Mouse (Mus musculus) CH12F3 (cell line): ENCODE measurements around the gene Mvb12b.

Experiments
- in situ Hi-C: fragments of 300-500 bp; cut with MboI; formaldehyde crosslinking; loops from 2 replicates; pipeline ENCODE4 v1.14.3; 2020; ENCODE audit warnings: low sequenced_read_pairs

The Mvb12b gene

DNA sequence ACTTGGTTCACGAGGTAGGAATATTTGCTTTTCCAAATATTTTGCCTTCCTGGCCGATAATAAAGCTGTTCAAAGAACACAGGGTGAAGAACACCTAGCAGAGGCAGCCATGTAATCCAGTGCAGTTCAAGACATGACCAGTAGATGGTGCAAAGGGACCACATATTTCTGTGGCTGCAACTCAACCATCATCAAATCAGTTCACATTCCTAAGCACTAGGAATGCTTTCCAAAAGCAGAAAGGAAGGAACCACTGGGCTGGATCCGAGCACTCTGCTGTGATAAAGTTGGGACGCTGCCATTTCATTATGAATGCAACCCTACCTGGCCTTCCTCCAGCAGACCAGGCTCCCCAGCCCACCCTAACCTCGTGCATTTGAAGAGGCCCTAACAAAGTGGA lies 141.3 kb downstream of the Mvb12b start:
- in situ Hi-C loops, result loop anchor here (10.0 kb wide), 1 partner anchor 208 kb away; no protein-coding TSS in a partner anchor

- in situ Hi-C loops, result loop anchor here (10.0 kb wide), 1 partner anchor 209 kb away; no protein-coding TSS in a partner anchor
Measured at GRCm38 (mm10) chr2:33745724-33746123, 142.0 kb downstream of the Mvb12b start.

- in situ Hi-C loops, result no loop called here
Measured at GRCm38 (mm10) chr2:33737128-33737527, 150.6 kb downstream of the Mvb12b start.

GRCm38 (mm10) chr2:33736722-33737121 lies 151.0 kb downstream of the Mvb12b start:
- in situ Hi-C loops, result no loop called here

- in situ Hi-C loops, result no loop called here
Measured at GRCm38 (mm10) chr2:33734781-33735485, 152.8 kb downstream of the Mvb12b start.

- in situ Hi-C loops, result no loop called here
Measured at GRCm38 (mm10) chr2:33729701-33730100, 158.0 kb downstream of the Mvb12b start.

GRCm38 (mm10) chr2:33727199-33727598 lies 160.5 kb downstream of the Mvb12b start:
- in situ Hi-C loops, result no loop called here

GRCm38 (mm10) chr2:33720380-33720898 lies 167.3 kb downstream of the Mvb12b start:
- in situ Hi-C loops, result no loop called here

- in situ Hi-C loops, result no loop called here
Measured at GRCm38 (mm10) chr2:33719339-33720066, 168.2 kb downstream of the Mvb12b start.

DNA sequence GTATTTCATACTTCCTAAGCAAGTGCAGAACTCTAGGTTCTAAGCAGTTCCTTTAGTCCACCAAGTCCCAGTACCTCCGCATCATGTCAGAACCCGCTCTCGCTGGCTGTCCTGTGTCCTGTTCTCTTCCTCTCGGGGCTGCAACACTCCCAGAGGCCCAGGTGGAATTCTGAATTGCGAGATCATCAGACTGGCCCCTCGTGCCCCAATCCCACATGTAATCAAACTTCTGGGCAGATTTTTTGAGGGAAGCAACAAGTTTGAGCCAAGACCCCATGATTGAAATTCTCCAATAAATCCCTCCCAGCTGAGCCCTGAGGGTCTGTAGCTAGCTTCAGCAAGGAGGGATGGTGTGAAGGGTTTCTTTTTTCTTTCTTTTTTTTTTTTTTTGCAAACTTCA lies 169.2 kb downstream of the Mvb12b start:
- in situ Hi-C loops, result no loop called here

- in situ Hi-C loops, result no loop called here
Measured at GRCm38 (mm10) chr2:33717821-33718351, 169.9 kb downstream of the Mvb12b start.

GRCm38 (mm10) chr2:33717378-33717777 lies 170.4 kb downstream of the Mvb12b start:
- in situ Hi-C loops, result no loop called here

GRCm38 (mm10) chr2:33716878-33717277 lies 170.9 kb downstream of the Mvb12b start:
- in situ Hi-C loops, result no loop called here

GRCm38 (mm10) chr2:33714932-33715331 lies 172.8 kb downstream of the Mvb12b start:
- in situ Hi-C loops, result no loop called here

DNA sequence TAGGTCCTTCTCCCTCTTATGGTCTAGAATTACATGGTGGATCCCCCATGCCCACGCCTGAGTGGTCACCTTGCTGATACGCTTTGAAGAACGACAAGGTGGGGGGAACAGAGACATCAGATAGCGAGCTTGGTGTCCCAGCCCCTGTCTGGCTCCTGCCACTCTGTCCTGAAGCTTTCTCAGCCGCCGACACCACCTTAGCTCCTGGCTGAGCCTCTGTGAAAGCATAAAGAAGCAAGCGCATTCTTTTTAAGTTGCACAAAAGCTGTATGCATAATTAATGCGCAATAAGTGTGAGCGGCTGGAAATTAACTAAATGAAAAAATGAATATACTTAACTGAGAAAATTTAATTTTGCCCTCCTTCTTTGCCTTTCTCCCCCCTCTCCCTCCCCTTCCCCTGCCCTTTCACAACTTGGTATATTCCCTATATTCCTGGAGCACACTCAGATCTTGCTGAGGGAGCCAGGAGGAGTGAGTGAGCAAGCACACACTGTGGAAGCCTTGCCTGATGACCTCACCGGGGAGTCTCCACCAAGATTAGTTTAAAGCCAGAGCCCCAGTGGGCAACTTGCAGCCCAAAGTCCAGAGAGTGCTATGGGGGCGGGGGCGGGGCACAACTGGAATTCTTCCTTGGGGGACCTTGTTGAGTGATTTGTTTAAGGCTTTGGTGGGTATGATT lies 174.0 kb downstream of the Mvb12b start:
- in situ Hi-C loops, result no loop called here

GRCm38 (mm10) chr2:33712811-33713210 lies 174.9 kb downstream of the Mvb12b start:
- in situ Hi-C loops, result no loop called here

GRCm38 (mm10) chr2:33708831-33709230 lies 178.9 kb downstream of the Mvb12b start:
- in situ Hi-C loops, result no loop called here

DNA sequence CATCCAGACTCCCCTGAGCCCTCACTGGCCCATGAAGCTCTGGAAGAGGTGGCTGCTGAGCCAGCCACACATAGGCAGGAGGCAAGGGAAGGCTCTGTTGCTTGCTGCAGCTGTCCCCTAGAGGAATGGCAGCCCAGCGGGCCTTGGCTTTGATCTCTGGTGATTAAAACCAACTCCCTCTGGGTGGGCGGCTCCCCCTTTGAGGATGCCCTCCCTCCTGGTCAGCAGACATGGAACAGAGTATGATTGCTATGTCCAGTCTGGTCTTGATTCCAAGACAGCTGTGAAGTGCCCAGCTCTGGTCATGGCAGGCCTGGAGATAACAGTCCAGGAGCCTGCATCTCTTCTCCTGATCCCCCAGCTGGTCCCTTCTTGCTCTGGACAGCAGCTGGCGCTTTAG lies 179.7 kb downstream of the Mvb12b start:
- in situ Hi-C loops, result no loop called here

- in situ Hi-C loops, result no loop called here
Measured at GRCm38 (mm10) chr2:33706403-33706802, 181.3 kb downstream of the Mvb12b start.

GRCm38 (mm10) chr2:33705687-33706320 lies 181.9 kb downstream of the Mvb12b start:
- in situ Hi-C loops, result no loop called here

- in situ Hi-C loops, result no loop called here
Measured at GRCm38 (mm10) chr2:33703286-33703685, 184.5 kb downstream of the Mvb12b start.
